Mouse (Mus musculus): ENCODE data around the gene Pagr1a.

Gene Pagr1a

DNA sequence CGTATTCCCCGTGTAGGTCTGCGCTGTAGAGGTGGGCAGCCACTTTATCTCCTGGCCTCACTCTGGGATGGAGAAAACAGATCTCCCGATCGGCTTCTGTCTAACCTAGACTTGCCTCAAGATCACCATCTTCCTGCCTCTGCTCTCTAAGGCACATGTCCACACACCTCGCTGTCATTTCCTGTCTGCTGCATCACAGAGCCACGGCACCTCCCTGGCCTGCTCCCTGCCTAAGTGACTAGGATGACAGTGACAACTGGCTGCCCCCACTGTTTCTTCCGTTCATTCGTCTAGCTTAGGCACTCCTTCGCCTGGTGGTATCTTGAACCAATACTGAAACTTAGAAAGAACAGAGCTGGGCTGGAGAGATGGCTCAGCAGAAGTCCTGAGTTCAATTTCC is 17.6 kb downstream of the Pagr1a start:
- DNase-seq: no peak

DNA sequence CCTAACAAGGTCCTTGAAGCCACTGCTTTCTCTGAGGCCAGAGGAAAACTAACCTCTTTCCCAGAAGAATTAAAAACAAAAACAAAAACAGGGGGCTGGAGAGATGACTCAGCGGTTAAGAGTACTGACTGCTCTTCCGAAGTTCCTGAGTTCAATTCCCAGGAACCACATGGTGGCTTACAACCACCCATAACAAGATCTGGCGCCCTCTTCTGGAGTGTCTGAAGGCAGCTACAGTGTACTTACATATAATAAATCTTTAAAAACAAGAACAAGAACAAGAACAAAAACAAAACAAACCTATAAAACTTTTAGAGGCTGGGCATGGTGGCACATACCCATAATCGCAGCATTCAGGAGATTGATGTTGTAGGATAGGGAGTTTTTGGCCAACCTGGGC is 20.7 kb downstream of the Pagr1a start:
- DNase-seq: no peak

DNA sequence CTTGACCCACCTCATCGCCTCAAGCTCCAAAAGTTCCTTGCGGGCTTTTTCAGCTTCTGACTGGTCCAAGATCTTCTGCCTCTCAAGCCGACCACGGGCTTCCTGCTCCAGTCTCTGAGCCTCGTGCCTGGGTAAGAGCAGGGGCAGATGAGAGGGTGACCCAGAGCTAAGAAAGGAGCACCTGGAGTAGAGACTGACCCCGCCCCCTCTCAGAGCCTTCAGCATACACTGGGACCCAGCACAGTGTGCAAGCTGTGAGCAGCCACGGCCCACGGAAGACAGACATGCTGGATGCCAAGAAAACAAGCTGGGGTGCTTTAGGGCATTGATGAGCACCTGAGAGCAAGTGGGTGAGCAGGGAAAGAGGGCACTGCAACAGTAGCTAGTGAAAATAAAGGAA is 28.3 kb downstream of the Pagr1a start:
- no peak for DNase-seq

DNA sequence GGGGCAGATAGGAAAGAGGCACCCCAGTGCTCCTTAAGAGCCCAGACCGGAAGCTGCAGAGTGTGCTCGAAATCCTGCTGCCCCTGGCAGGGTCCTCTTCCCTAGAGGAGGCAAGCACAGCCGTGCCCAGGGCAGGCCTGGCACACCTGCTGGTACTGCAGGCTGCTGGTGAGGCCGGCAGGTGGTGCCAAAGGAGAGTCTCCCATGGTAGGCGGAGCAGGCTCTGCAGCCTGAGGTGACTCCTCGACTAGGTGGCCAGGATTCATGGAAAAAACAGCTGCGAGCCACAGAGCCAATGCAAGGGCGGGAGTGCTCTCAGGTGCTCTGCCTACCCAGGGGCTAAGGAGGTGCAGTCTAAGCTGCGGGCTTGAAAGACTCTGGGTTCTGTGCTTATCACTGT is 30.8 kb downstream of the Pagr1a start:
- DNase-seq: peak; percentile 59

DNA sequence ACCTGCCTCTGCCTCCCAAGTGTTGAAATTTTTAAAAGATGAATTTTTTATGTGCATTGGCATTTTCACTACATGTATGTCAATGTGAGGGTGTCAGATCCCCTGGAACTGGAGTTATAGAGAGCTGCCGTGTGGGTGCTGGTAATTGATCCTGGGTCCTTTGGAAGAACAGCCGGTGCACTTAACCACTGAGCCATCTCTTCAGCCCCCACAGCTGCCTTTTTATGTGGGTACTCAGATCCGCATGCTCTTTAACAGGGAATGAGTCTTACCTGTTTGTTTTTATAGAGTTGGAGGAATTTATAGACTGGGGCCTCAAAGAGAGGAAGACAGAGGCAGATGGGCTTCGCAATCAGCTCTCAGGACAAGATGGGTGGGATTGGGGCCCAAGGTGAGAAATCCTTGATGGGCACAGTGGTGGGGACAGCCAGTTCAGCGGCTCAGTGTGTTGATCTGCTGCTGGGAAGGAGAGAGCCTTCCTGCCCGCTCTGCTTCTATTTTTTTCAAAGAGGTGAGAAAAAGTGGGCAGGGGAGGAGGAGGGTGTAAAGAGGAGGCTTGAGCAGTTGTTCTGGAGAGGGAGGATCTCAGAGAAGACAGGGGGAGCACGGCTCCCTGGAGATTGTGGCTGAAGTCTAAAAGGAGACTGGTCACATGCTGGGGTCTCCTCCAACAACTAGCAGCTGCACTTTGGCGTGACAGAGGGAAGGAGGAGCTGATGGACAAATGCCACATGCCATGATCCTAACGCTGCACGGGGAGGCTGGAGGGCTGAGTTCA is 32.3 kb downstream of the Pagr1a start:
- no peak for DNase-seq

DNA sequence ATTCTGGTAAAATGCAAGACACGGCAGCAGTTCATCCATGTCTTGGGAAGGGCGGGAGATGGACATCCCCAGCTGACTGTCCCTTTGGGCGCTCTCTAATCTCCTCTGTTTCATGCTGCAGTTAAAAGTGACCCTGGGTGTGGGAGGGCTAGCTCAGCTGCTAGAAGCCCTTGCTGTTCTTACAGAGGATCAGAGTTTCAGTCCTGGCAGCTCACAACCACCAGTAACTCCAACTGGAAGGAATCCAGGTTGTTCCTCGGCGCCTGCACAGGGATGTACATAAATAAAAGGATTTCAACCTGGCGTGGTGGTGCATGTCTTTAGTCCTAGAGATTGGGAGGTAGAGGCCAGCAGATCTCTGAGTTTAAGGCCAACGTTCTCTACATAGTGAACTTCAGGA is 34.0 kb downstream of the Pagr1a start:
- DNase-seq: no peak

DNA sequence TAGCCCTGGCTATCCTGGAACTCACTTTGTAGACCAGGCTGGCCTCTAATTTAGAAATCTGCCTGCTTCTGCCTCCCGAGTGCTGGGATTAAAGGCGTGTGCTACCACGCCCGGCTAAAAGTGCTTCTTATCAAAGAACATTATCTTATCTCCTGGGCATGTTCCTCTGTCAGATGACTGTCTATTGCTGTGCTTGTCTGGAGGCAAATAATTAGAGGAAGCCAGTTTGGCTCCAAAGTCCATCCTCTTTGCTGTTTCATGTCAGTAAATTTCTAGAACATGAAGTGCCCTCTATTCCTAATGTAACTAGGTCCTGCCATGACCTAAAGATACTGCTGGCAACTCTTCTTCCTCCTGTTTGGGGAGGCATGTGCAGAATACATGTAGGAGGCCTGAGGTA is 35.1 kb downstream of the Pagr1a start:
- DNase-seq: no peak

DNA sequence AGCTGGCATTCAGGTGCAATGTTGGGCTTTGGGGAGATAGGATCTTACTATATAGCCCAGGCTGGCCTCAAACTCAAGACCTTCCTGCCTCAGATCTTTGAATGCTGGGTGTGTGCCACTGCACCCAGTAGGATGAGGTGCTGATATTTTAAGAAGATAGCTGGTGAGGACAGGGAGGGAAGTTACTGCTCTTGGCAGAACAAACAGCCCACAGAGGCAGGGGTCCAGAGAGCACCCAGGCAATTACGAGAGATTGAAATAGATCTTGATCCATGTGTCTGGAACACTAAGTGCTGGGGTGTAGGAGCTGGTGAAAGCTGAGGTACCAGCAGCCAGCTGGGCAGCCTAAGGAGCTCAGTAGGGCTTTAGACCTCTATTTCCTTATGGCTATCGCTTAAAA is 35.6 kb downstream of the Pagr1a start:
- DNase-seq: no peak

DNA sequence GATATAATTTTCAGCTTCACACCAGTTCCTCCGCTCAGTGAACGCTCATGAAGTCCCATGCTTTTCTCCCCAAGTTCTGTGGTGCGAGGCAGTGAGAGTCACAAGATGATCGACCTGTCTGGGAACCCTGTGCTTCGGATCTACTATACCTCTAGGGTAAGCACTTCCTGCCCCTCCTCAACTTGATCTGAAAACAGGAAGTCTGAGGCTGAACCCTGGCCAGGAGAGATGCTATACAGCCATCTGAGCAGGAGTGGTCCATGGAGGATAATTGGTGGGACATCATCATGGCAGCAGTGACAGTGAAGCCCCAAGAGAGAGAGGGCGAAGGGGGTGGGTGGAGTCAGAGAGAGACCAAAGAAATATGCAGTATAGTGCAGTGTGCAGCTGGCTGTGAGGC is 38.3 kb downstream of the Pagr1a start:
- DNase-seq: no peak

DNA sequence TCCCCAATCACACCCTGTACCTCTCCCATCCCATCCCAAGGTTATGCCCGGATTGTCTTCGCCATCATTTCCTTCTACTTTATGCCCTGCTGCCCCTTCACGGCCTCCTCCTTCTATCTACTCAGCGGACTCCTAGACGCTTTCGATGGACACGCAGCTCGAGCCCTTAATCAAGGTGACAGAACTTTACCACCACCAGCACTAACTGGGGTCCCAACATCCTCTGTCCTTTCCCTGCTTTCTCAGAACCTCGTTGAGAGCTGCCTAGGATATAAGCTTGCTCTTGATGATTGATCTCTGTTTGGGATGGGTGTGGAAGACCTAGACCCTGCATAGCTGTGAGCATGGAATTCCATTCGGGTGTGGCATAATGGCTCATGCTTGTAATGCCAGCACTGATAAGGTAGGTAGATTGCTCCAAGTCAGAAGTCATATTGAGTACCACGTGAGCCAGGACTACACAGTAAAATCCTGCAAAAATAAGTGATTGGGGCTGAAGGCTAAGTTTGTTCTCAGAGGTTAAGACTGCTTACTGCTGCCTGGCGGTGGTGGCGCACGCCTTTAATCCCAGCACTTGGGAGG is 40.2 kb downstream of the Pagr1a start:
- no peak for DNase-seq

DNA sequence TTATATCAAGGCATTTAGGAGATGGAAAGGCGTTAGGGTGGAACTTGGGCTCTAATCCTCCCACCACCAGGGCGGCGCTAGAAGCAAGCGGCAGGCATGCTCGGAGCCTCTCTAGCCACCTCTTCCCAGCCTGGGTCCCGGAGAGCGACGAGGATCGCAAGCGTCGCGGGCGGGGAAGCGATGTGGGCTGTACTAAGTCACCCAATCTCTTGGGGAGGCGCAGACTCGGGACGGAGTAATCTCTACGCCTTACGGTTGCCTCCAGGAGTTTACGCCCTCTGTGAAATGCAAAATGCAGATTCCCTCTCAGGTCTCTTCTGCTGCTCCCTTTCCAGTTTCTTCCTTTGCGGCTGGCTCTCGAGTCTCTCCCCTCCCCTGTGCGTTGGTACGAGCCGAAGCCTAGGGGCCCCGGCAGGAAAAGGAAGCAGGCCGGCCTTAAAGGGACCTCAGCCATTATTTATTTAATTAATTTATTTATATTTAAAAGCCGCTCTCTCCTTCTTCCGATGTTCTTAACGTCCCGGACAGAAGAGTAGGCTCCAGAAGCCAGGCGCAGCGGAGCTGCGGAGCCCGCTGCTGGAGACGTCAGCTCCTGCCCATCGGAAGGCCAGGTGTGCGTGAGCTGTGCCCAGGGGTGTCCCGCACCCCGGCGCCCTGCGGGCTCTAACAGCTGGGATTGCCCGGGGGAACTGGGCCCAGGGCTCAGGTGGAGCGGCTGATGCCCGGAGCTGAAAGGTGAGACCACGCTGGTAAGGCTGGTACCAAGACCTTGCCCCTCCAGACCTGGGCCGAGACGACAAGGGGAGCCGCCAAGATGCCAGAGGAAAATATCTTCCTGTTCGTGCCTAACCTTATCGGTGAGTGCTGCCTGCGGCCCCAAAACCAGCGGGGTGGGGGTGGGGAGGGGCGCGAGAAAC is 40.9 kb downstream of the Pagr1a start, which contains the start of gene Cdiptos:
TSS of gene Cdiptos (minus strand) at position 149 of the 917 bp plus-strand sequence.
- peak; percentile 99 for DNase-seq

DNA sequence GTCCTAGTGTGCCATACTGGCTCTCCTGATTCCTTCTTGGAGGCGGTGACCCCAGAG is 41.4 kb downstream of the Pagr1a start, which contains the start of gene Cdipt:
TSS of gene Cdipt (plus strand) at position 22 of the 57 bp plus-strand sequence.
- no peak for DNase-seq

DNA sequence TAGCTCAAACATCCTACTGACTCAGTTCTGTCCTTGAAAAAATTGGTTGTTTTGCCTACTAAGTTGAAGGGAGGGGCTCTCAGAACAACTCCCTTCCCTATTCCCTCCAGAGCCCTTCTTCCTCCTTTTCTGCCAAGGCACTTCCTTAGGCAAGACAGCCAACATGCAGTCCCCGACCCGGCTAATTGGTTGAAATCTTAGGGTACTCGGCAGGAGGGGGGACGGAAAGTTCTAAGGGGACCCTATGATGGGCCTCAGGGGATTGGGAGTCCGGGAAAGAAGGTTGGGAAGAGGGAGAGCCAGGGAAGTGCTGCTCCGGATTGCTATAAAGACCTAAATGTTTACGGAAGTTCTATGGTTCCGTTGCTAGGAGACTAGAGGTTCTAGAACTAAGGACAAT is 41.7 kb downstream of the Pagr1a start:
- no peak for DNase-seq

DNA sequence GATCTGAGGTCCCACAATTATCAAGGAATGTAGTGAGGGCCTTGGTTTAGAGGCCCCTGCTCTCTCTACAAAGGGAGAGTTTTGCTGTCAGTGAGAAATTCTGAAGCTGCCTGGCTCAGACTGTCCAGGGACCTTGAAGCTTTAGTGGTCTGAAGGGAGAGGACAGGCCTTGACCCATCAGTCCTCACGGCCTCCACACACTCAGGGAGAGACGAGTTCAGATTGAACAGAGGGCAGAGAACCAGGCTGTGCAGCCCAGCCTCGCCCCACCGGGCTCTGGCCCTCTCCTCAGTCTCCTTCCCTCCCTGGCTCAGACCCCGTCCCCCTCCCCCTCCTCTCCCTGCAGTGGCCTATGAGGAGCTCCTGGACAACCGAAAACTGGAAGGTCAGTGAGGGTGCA is 49.8 kb downstream of the Pagr1a start:
- DNase-seq: no peak

DNA sequence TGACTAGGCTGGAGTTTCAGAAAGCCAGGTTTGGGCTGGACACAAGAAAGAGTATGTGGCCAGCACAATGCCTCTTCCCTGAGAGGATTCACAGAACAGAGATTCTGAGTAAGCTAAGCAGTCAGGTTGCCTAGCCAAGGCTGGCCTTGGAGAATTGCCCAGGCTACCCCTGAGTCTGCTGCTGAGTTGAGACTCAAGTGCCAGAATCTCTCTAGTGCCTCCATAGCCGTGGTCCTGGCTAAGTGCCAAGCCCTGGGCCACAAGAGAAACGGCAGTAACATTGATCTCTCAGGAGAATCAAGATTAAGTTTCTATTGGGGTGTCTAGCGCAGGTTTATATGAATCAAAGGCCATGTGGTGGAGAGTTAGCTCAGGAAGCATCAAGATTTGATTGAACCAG is 51.6 kb downstream of the Pagr1a start:
- no peak for DNase-seq

Data from right cerebral cortex, postnatal 14 days (tissue).